Mouse (Mus musculus): ENCODE measurements around the gene Rrp1. TPM values are rescaled to one million over a fixed set of nuclear protein-coding genes. Genes with fewer than 3 reads are reported as not detected.

The Rrp1 gene
- polyA plus RNA-seq (2015; fragmentation: Nextera tagmentation; extraction: Ambion mirVana): 202 and 247 TPM in 2 replicates

- Histone ChIP-seq H3K9me3 (replicated peaks) (no peaks in the 10 kb centered on the region), H3K27me3 (no peaks in the 10 kb centered on the region), H3K4me1 (replicated peaks) (peaks cover 14% of the 10 kb centered on the region), H3K27ac (peak within 1 kb of the TSS; percentile 93), H3K4me2 (peak within 1 kb of the TSS; percentile 69), H3K9ac (peak within 1 kb of the TSS; percentile 88), H3K4me3 (peak within 1 kb of the TSS; percentile 100), H3K36me3 (peaks cover 31% of the 10 kb centered on the region)
- peak; percentile 91 for ATAC-seq (replicated peaks; ENCODE audit: insufficient number of reproducible peaks, insufficient read depth, low FRiP score, low read depth)
- WGBS: under 1% methylated on average over 70 of the region's 70 CpGs
These were observed at the start of gene Rrp1 for GRCm38 (mm10) chr10:78412319-78413151. TSS of gene Rrp1 (minus strand) at chr10:78413043.

DNA sequence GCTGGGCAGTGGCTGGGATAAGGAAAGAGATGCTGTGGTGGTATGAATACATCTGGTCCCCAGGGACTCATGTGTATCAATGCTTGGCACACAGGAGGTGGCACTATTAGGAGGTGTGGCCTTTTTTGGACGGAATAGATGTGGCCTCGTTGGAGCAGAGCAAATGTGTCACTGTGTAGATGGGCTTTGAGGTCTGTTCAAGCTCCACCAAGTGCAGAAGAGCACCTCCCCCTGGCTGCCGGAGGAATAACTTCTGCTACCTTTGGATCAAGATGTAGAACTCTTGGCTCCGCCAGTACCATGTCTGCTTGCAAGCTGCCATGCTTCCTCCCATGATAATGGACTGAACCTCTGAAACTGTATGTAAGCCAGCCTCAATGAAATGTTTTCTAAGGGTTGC is 48.9 kb upstream of the Rrp1 start:
- Histone ChIP-seq H3K9ac (no peak overlapping the region), H3K4me3 (no peak overlapping the region), H3K4me2 (no peak overlapping the region), H3K4me1 (replicated peaks) (peaks cover 43% of the 10 kb centered on the region), H3K9me3 (replicated peaks) (no peaks in the 10 kb centered on the region), H3K36me3 (no peaks in the 10 kb centered on the region), H3K27me3 (no peaks in the 10 kb centered on the region), H3K27ac (no peak overlapping the region)
- ATAC-seq (replicated peaks; ENCODE audit: insufficient number of reproducible peaks, insufficient read depth, low FRiP score, low read depth): no peak
- 80% methylated on average over 4 of the region's 4 CpGs for WGBS

DNA sequence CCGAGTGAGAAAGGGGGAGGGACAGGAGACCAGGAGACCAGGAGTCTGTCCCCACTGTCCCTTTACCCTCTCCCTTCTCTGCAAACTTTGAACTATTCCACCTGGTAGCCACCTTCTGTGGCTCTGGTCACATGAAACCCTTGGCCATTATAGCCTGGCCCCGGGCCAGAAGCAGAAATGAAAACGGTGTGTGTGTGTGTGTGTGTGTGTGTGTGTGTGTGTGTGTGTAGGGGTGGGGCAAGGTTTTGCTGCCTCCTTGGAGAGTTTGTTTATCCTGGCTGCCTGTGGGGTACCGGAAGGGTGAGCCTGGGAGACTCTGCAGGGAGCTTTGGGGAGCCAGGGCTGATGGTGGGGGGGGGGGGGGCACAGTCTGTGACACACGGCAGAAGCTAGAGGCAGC is 47.6 kb upstream of the Rrp1 start:
- Histone ChIP-seq H3K9me3 (replicated peaks) (no peaks in the 10 kb centered on the region), H3K9ac (no peak overlapping the region), H3K36me3 (no peaks in the 10 kb centered on the region), H3K4me2 (no peak overlapping the region), H3K27me3 (no peaks in the 10 kb centered on the region), H3K4me3 (no peak overlapping the region), H3K4me1 (replicated peaks) (peaks cover 43% of the 10 kb centered on the region), H3K27ac (no peak overlapping the region)
- no peak for ATAC-seq (replicated peaks; ENCODE audit: insufficient number of reproducible peaks, insufficient read depth, low FRiP score, low read depth)
- 38% methylated on average over 5 of the region's 5 CpGs for WGBS

- no peak overlapping the region for H3K4me2 ChIP-seq
These were observed 45.7 kb upstream of the Rrp1 start for GRCm38 (mm10) chr10:78458348-78459111.

GRCm38 (mm10) chr10:78457495-78458347 is 44.9 kb upstream of the Rrp1 start:
- Histone ChIP-seq H3K27me3 (no peaks in the 10 kb centered on the region), H3K9me3 (replicated peaks) (no peaks in the 10 kb centered on the region), H3K9ac (no peak overlapping the region), H3K36me3 (no peaks in the 10 kb centered on the region), H3K27ac (peak overlapping the region; percentile 40), H3K4me2 (peak overlapping the region; percentile 39; the same call in 1 of the 2 replicates), H3K4me1 (replicated peaks) (peaks cover 24% of the 10 kb centered on the region), H3K4me3 (no peak overlapping the region)
- whole genome bisulfite sequencing: 34% methylated on average over 10 of the region's 10 CpGs
- ATAC-seq (replicated peaks; ENCODE audit: insufficient number of reproducible peaks, insufficient read depth, low FRiP score, low read depth): 0 out of 2 replicates have a peak, but pooled peaks have one; percentile 23

More at GRCm38 (mm10) chr10:78458348-78459111, 45.7 kb upstream of the Rrp1 start:
- WGBS: 64% methylated on average over 5 of the region's 5 CpGs
- H3K9ac ChIP-seq: no peak overlapping the region
- H3K27ac ChIP-seq: peak overlapping the region; percentile 40
- peaks cover 30% of the 10 kb centered on the region for H3K4me1 ChIP-seq (replicated peaks)
- no peak for ATAC-seq (replicated peaks; ENCODE audit: insufficient number of reproducible peaks, insufficient read depth, low FRiP score, low read depth)
- no peak overlapping the region for H3K4me3 ChIP-seq
- H3K9me3 ChIP-seq (replicated peaks): no peaks in the 10 kb centered on the region
- no peaks in the 10 kb centered on the region for H3K36me3 ChIP-seq
- H3K27me3 ChIP-seq: no peaks in the 10 kb centered on the region

DNA sequence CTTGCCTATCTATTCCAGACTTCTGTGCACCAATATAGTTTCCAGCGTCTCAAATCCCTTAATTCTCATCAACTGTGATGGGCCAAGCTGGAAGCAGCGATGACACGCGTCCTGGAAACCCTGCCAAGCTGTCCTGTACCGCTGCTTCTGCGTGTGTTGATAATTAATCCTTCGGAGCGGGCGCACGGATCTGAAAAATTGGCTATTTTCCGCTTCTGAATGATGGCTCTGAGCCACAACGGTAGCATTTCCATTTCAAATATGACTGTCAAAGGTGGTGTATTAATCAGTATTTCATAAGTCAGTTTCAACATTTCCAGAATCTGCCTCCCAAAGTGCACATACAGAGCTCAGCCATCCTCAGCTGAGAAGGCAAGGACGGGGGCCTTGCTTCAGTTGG is 43.9 kb upstream of the Rrp1 start:
- Histone ChIP-seq H3K4me1 (replicated peaks) (peaks cover 29% of the 10 kb centered on the region), H3K9me3 (replicated peaks) (no peaks in the 10 kb centered on the region), H3K36me3 (no peaks in the 10 kb centered on the region), H3K9ac (no peak overlapping the region), H3K4me2 (no peak overlapping the region), H3K27me3 (no peaks in the 10 kb centered on the region), H3K4me3 (no peak overlapping the region), H3K27ac (no peak overlapping the region)
- no peak for ATAC-seq (replicated peaks; ENCODE audit: insufficient number of reproducible peaks, insufficient read depth, low FRiP score, low read depth)
- 86% methylated on average over 13 of the region's 13 CpGs for WGBS

GRCm38 (mm10) chr10:78452641-78453040 is 39.8 kb upstream of the Rrp1 start:
- no peak for ATAC-seq (replicated peaks; ENCODE audit: insufficient number of reproducible peaks, insufficient read depth, low FRiP score, low read depth)
- H3K9ac ChIP-seq: no peak overlapping the region
- no peaks in the 10 kb centered on the region for H3K9me3 ChIP-seq (replicated peaks)
- H3K4me1 ChIP-seq (replicated peaks): peaks cover 7% of the 10 kb centered on the region; the same call in 1 of the 2 replicates
- no peak overlapping the region for H3K4me3 ChIP-seq
- H3K36me3 ChIP-seq: 0 out of 2 replicates have a peak, but pooled peaks cover 8% of the 10 kb centered on the region
- no peaks in the 10 kb centered on the region for H3K27me3 ChIP-seq
- 41% methylated on average over 4 of the region's 4 CpGs for WGBS
- no peak overlapping the region for H3K4me2 ChIP-seq
- no peak overlapping the region for H3K27ac ChIP-seq

DNA sequence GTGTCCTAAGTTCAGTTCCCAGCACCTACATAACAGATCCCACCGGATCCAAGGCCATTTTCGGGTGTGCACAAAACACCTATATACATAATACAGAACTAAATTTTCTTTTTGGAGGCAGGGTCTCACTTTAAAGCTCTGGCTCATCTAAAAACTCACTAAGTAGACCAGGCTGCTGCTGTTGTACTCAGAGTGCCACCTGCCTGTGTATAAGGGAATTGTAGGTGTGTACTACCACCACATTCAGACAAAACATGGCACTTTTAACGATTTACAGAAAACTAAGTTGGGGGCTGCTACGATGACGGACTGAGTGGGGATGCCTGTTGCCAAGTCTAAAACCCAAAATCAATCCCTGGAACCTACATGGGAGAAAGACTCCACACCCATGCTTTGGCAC is 37.9 kb upstream of the Rrp1 start:
- H3K27ac ChIP-seq: no peak overlapping the region
- 85% methylated on average over 5 of the region's 5 CpGs for WGBS
- no peak overlapping the region for H3K4me2 ChIP-seq
- peaks cover 5% of the 10 kb centered on the region; the same call in 1 of the 2 replicates for H3K4me1 ChIP-seq (replicated peaks)
- H3K9me3 ChIP-seq (replicated peaks): no peaks in the 10 kb centered on the region
- H3K27me3 ChIP-seq: no peaks in the 10 kb centered on the region
- H3K4me3 ChIP-seq: no peak overlapping the region
- no peak overlapping the region for H3K9ac ChIP-seq
- H3K36me3 ChIP-seq: peaks cover 13% of the 10 kb centered on the region; the same call in 1 of the 2 replicates
- ATAC-seq (replicated peaks; ENCODE audit: insufficient number of reproducible peaks, insufficient read depth, low FRiP score, low read depth): no peak

DNA sequence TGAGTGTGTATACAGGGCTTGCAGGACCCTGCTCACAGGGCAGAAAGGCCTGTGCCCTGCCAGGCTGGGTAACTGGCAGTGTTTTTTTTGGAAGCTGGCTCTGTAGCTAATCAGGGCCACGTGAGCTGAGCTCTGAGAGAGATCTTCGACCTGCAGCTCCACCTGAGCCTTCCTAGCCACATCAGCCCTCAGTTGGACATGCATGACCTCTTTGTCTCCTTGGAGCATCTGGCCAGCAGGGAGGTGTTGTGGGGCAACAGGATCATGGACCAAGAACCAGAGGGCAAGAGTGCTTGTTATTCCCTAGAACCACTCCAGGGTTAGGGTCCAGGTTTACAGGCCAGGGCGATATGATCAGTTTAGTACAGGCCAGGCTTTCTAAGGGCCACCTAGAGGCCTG is 34.6 kb upstream of the Rrp1 start:
- Histone ChIP-seq H3K9me3 (replicated peaks) (no peaks in the 10 kb centered on the region), H3K27me3 (no peaks in the 10 kb centered on the region), H3K4me3 (no peak overlapping the region), H3K27ac (no peak overlapping the region), H3K4me1 (replicated peaks) (0 out of 2 replicates have a peak, but pooled peaks cover 2% of the 10 kb centered on the region), H3K4me2 (no peak overlapping the region), H3K9ac (no peak overlapping the region), H3K36me3 (peaks cover 22% of the 10 kb centered on the region; the same call in 1 of the 2 replicates)
- 73% methylated on average over 3 of the region's 3 CpGs for WGBS
- no peak for ATAC-seq (replicated peaks; ENCODE audit: insufficient number of reproducible peaks, insufficient read depth, low FRiP score, low read depth)

DNA sequence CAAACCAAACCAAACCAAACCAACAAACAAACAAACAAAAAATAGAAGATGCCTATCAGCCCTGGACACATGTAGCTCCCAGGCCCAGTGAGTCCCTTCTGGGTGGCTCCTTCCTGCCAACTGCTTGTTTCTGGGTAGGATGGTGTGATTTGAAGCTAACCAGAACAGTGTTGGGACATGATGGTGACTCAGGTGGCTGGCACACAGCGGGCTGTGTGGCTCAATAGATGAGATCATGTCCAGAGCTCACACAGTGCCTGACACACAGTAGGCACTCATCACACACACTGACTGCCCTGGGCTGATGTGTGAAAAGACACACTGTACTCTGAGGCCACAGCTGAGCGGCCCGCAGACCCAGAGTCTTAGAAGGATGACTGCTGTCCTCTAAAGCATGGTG is 33.4 kb upstream of the Rrp1 start:
- Histone ChIP-seq H3K36me3 (peaks cover 22% of the 10 kb centered on the region; the same call in 1 of the 2 replicates), H3K9me3 (replicated peaks) (no peaks in the 10 kb centered on the region), H3K9ac (no peak overlapping the region), H3K4me2 (no peak overlapping the region), H3K4me3 (no peak overlapping the region), H3K27me3 (no peaks in the 10 kb centered on the region), H3K4me1 (replicated peaks) (no peaks in the 10 kb centered on the region), H3K27ac (no peak overlapping the region)
- WGBS: 93% methylated on average over 3 of the region's 3 CpGs
- no peak for ATAC-seq (replicated peaks; ENCODE audit: insufficient number of reproducible peaks, insufficient read depth, low FRiP score, low read depth)

DNA sequence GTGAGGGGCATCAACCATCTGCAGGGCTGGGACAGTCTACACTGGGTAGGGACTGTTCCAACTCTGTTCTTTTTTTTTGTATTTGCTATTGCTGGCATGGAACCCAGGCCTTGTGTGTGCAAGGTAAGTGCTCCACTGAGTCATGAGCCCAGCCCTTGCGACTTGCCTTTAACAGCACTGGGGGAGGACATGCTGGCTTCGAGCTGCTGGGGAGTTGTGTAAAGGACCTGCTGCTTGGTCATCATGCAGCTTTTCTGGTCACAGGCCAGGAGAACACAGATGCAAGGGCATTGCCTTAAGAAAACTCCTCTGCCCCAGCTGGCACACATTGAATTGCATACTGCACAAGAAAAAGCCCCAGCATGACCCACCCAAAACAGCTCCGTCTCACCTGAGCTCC is 29.4 kb upstream of the Rrp1 start:
- H3K4me2 ChIP-seq: no peak overlapping the region
- H3K36me3 ChIP-seq: peaks cover 14% of the 10 kb centered on the region; the same call in 1 of the 2 replicates
- H3K4me1 ChIP-seq (replicated peaks): no peaks in the 10 kb centered on the region
- whole genome bisulfite sequencing: 87% methylated on average over 3 of the region's 3 CpGs
- H3K27ac ChIP-seq: no peak overlapping the region
- H3K9ac ChIP-seq: no peak overlapping the region
- ATAC-seq (replicated peaks; ENCODE audit: insufficient number of reproducible peaks, insufficient read depth, low FRiP score, low read depth): no peak
- H3K4me3 ChIP-seq: no peak overlapping the region
- no peaks in the 10 kb centered on the region for H3K27me3 ChIP-seq
- H3K9me3 ChIP-seq (replicated peaks): no peaks in the 10 kb centered on the region
